Mouse (Mus musculus): ENCODE results near the gene Tenm3. TPM values are rescaled to one million over a fixed set of nuclear protein-coding genes. Genes with fewer than 3 reads are reported as not detected.
A peak's percentile ranks its signal among the peaks of the same experiment; 100 is the strongest.

The Tenm3 gene
- polyA plus RNA-seq, 2 experiments: 2.2 to 3.1 TPM

DNA sequence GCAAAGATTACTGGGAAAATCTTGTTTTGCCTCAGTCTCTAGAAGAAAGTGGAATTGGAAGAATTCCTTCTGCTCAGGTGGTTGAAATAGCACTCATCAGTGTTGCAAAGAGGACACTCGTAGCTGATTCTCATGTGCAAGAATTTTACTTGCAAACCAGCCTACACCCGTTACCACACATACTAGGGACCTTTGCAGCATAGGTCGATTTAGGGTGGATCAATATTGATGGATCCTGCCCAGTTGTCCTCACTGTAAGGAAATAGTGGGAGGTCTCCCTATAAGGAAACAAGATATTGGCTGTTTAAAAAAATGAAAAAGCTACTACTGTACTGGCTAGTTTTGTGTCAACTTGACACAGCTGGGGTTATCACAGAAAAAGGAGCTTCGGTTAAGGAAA is 242.1 kb downstream of the Tenm3 start:
- Histone ChIP-seq H3K4me3 (ENCODE audit: insufficient read depth in 1 of 2, low read depth in 2 of 2, low read length in 2 of 2) (no peak overlapping the region), H3K9ac (replicated peaks) (no peak overlapping the region), H3K9me3 (ENCODE audit: control insufficient read depth, low read length) (no peaks in the 10 kb centered on the region), H3K27me3 (ENCODE audit: control insufficient read depth, insufficient read depth, low read length) (no peaks in the 10 kb centered on the region), H3K4me2 (ENCODE audit: low read depth) (no peak overlapping the region), H3K36me3 (replicated peaks; ENCODE audit: control insufficient read depth, insufficient read depth, low read depth) (no peaks in the 10 kb centered on the region), H3K4me1 (replicated peaks; ENCODE audit: control insufficient read depth in 2 of 2, insufficient read depth in 2 of 2, low read length in 1 of 2) (peaks cover 0 to 5% of the 10 kb centered on the region in 2 experiments; a peak in 2 of 4 replicates), H3K27ac (no peak overlapping the region)
- no peak for TF ChIP-seq EP300 (IDR thresholded peaks at IDR 0.05; ENCODE audit: low read depth)
- TF ChIP-seq CTCF (IDR thresholded peaks at IDR 0.05; ENCODE audit: low read depth): no peak
- DNase-seq (ENCODE audit: low read depth in 3 of 3, low spot score in 3 of 3) (no peak), ATAC-seq (ENCODE audit: insufficient read depth) (no peak)
- WGBS (ENCODE audit: insufficient replicate concordance): 60% methylated on average over 4 of the region's 4 CpGs

DNA sequence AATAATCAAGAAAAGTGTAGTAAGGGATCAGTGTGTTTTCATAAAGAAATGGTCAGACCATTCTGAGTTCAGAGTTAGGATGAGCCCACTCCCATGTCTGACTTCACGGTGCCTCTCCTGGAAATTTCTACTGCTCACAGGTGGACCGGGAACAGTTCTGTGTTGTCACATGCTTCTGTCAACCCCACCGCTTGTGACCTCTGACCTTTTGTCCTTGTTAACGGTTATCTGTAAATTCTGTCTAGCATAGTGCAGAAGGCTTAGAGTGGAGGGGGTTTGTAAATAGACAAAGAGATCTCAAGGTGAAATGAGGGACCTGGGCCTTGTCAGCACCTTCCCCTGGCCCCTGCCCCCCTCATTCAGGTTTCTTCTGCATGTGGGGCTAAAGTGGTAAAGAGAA is 244.7 kb downstream of the Tenm3 start:
- peak; percentile 13 to 28 (median 25) for DNase-seq (ENCODE audit: low read depth in 3 of 3, low spot score in 3 of 3)
- peak; percentile 41; the same call in 1 of the 2 replicates for ATAC-seq (ENCODE audit: insufficient read depth)

DNA sequence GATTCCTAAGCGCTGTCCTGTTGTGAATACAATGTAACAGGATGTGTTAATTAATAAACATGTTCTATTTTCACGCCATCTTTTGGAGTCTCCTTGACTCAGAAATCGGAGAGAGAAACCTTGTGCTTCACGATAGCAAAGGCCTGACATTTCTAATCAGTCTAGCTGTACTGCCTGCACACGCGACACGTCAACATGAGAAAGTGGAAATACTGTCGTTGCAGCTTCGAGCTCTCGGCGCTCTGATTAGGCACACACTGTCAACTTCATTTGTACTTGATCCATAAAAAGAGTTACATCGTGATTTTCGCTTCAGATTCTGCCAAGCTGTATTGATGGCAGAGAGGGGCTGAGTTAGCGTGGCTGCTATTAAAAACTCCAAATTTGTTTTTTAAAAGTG is 247.4 kb downstream of the Tenm3 start:
- TF ChIP-seq CTCF (IDR thresholded peaks at IDR 0.05; ENCODE audit: low read depth) (no peak), EP300 (IDR thresholded peaks at IDR 0.05; ENCODE audit: low read depth) (no peak)
- 77% methylated on average over 14 of the region's 14 CpGs for whole genome bisulfite sequencing (ENCODE audit: insufficient replicate concordance)
- no peak for DNase-seq (ENCODE audit: low read depth in 3 of 3, low spot score in 3 of 3)

More for the DNA sequence above, 244.7 kb downstream of the Tenm3 start:
- H3K4me3 ChIP-seq (ENCODE audit: insufficient read depth in 1 of 2, low read depth in 2 of 2, low read length in 2 of 2): no peak overlapping the region
- TF ChIP-seq EP300 (IDR thresholded peaks at IDR 0.05; ENCODE audit: low read depth): no peak
- no peak for TF ChIP-seq CTCF (IDR thresholded peaks at IDR 0.05; ENCODE audit: low read depth)
- no peaks in the 10 kb centered on the region for H3K36me3 ChIP-seq (replicated peaks; ENCODE audit: control insufficient read depth, insufficient read depth, low read depth)
- H3K4me2 ChIP-seq (ENCODE audit: low read depth): no peak overlapping the region
- no peak overlapping the region for H3K9ac ChIP-seq (replicated peaks)
- no peaks in the 10 kb centered on the region for H3K9me3 ChIP-seq (ENCODE audit: control insufficient read depth, low read length)
- no peaks in the 10 kb centered on the region for H3K27me3 ChIP-seq (ENCODE audit: control insufficient read depth, insufficient read depth, low read length)
- H3K27ac ChIP-seq: no peak overlapping the region
- 55% methylated on average over 4 of the region's 4 CpGs for WGBS (ENCODE audit: insufficient replicate concordance)
- peaks cover 0 to 5% of the 10 kb centered on the region in 2 experiments; a peak in 2 of 4 replicates for H3K4me1 ChIP-seq (replicated peaks; ENCODE audit: control insufficient read depth in 2 of 2, insufficient read depth in 2 of 2, low read length in 1 of 2)

DNA sequence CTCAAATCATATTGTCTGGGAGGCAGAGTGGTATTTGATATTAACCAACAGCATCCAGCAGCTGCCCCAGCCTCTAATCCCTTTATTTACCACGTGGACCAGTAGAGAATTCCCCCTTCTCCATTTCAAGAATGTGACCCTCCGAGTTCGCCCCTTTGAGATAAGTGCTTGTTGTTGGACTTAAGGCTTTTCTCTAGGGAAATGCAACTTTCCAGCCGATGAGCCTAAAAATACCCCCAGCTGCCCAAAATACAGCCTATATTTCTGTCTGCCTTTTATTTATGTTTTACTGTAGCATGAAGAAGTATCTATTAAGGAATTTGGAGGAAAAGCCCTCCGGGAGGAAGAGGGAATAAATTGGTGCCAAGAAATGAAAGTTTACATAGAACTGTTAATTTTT is 251.9 kb downstream of the Tenm3 start:
- Histone ChIP-seq H3K4me3 (ENCODE audit: insufficient read depth in 1 of 2, low read depth in 2 of 2, low read length in 2 of 2) (no peak overlapping the region), H3K27ac (no peak overlapping the region), H3K27me3 (ENCODE audit: control insufficient read depth, insufficient read depth, low read length) (no peaks in the 10 kb centered on the region), H3K4me1 (replicated peaks; ENCODE audit: control insufficient read depth in 2 of 2, insufficient read depth in 2 of 2, low read length in 1 of 2) (no peaks in the 10 kb centered on the region; a peak in 1 of 4 replicates), H3K9ac (replicated peaks) (no peak overlapping the region), H3K4me2 (ENCODE audit: low read depth) (no peak overlapping the region), H3K36me3 (replicated peaks; ENCODE audit: control insufficient read depth, insufficient read depth, low read depth) (no peaks in the 10 kb centered on the region), H3K9me3 (ENCODE audit: control insufficient read depth, low read length) (no peaks in the 10 kb centered on the region)
- no peak for TF ChIP-seq EP300 (IDR thresholded peaks at IDR 0.05; ENCODE audit: low read depth)
- no peak for TF ChIP-seq CTCF (IDR thresholded peaks at IDR 0.05; ENCODE audit: low read depth)
- WGBS (ENCODE audit: insufficient replicate concordance): 52% methylated on average over 5 of the region's 5 CpGs
- no peak for DNase-seq (ENCODE audit: low read depth in 3 of 3, low spot score in 3 of 3)
- ATAC-seq (ENCODE audit: insufficient read depth): no peak

More for the DNA sequence above, 247.4 kb downstream of the Tenm3 start:
- H3K4me3 ChIP-seq (ENCODE audit: insufficient read depth in 1 of 2, low read depth in 2 of 2, low read length in 2 of 2): no peak overlapping the region
- H3K4me2 ChIP-seq (ENCODE audit: low read depth): no peak overlapping the region
- ATAC-seq (ENCODE audit: insufficient read depth): no peak
- H3K9me3 ChIP-seq (ENCODE audit: control insufficient read depth, low read length): no peaks in the 10 kb centered on the region
- no peak overlapping the region for H3K27ac ChIP-seq
- H3K27me3 ChIP-seq (ENCODE audit: control insufficient read depth, insufficient read depth, low read length): no peaks in the 10 kb centered on the region
- no peak overlapping the region for H3K9ac ChIP-seq (replicated peaks)
- peaks cover 0 to 3% of the 10 kb centered on the region in 2 experiments; a peak in 2 of 4 replicates for H3K4me1 ChIP-seq (replicated peaks; ENCODE audit: control insufficient read depth in 2 of 2, insufficient read depth in 2 of 2, low read length in 1 of 2)
- no peaks in the 10 kb centered on the region for H3K36me3 ChIP-seq (replicated peaks; ENCODE audit: control insufficient read depth, insufficient read depth, low read depth)

DNA sequence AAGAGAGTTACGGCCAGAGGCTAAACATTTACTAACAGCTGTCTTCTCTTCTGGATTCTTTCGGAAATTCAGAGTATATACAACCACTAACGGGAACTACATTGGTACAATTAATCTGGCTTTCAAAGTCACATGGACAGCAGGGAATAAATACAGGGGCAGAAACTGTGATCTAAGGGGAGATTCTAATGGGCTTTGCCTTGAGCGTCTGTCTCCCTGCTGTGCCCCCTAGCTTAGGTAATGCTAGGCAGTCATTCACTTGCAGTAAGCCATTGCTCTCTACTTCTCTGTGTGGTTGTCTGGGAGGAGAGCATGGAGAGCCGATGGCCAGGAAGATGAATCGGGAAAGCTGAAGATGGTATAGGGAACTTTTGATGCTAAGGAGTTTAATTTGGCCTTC is 264.0 kb downstream of the Tenm3 start:
- no peaks in the 10 kb centered on the region for H3K4me1 ChIP-seq (replicated peaks; ENCODE audit: control insufficient read depth in 2 of 2, insufficient read depth in 2 of 2, low read length in 1 of 2)
- no peaks in the 10 kb centered on the region for H3K27me3 ChIP-seq (ENCODE audit: control insufficient read depth, insufficient read depth, low read length)
- WGBS (ENCODE audit: insufficient replicate concordance): 38% methylated on average over 6 of the region's 6 CpGs
- no peak overlapping the region for H3K4me2 ChIP-seq (ENCODE audit: low read depth)
- H3K27ac ChIP-seq: no peak overlapping the region
- H3K4me3 ChIP-seq (ENCODE audit: insufficient read depth in 1 of 2, low read depth in 2 of 2, low read length in 2 of 2): no peak overlapping the region
- no peaks in the 10 kb centered on the region for H3K36me3 ChIP-seq (replicated peaks; ENCODE audit: control insufficient read depth, insufficient read depth, low read depth)
- DNase-seq (ENCODE audit: low read depth in 3 of 3, low spot score in 3 of 3) (no peak), ATAC-seq (ENCODE audit: insufficient read depth) (no peak)
- TF ChIP-seq CTCF (IDR thresholded peaks at IDR 0.05; ENCODE audit: low read depth) (no peak), EP300 (IDR thresholded peaks at IDR 0.05; ENCODE audit: low read depth) (no peak)
- no peak overlapping the region for H3K9ac ChIP-seq (replicated peaks)
- H3K9me3 ChIP-seq (ENCODE audit: control insufficient read depth, low read length): no peaks in the 10 kb centered on the region
